Mouse (Mus musculus) embryonic facial prominence, embryonic 13.5 days (tissue): ENCODE results near the gene Mettl7a3. TPM values are rescaled to one million over a fixed set of nuclear protein-coding genes. Genes with fewer than 3 reads are reported as not detected.
"Not testable (repeated sequence)": the region's sequence is repeated elsewhere in the genome, so short reads cannot be mapped to it uniquely, and the experiment has no call there.

ENCODE experiments used
- ATAC-seq: fragments of 200-750 bp; cut with Nextera tagmentation; 2 replicates; pipeline ENCODE4 v1.8.0; 2017; ENCODE audit warnings: low read depth; ENCODE audit not compliant: insufficient number of reproducible peaks, insufficient read depth, low FRiP score, low TSS enrichment
- H3K27ac ChIP-seq: fragments of 300-500 bp; sonication (generic); 2 replicates; pipeline ENCODE4 v1.5.1; 2015; ENCODE audit warnings: moderate library complexity, mild to moderate bottlenecking, inconsistent platforms
- H3K27me3 ChIP-seq: fragments of 300-500 bp; sonication (generic); 2 replicates; pipeline ENCODE4 v1.6.1; 2015; ENCODE audit warnings: mild to moderate bottlenecking, inconsistent platforms
- H3K36me3 ChIP-seq: fragments of 300-500 bp; sonication (generic); 2 replicates; pipeline ENCODE4 v1.6.1; 2015; ENCODE audit warnings: mild to moderate bottlenecking, inconsistent platforms
- H3K4me1 ChIP-seq: fragments of 300-500 bp; sonication (generic); 2 replicates; pipeline ENCODE4 v1.6.1; 2015; ENCODE audit warnings: inconsistent platforms
- H3K4me2 ChIP-seq: fragments of 300-500 bp; sonication (generic); 2 replicates; pipeline ENCODE4 v1.6.1; 2015; ENCODE audit warnings: moderate library complexity, mild to moderate bottlenecking, inconsistent platforms
- H3K4me3 ChIP-seq: fragments of 300-500 bp; sonication (generic); 2 replicates; pipeline ENCODE4 v1.5.1; 2015; ENCODE audit warnings: mild to moderate bottlenecking, inconsistent platforms
- H3K9ac ChIP-seq: fragments of 300-500 bp; sonication (generic); 2 replicates; pipeline ENCODE4 v1.6.1; 2015; ENCODE audit warnings: mild to moderate bottlenecking, inconsistent platforms
- H3K9me3 ChIP-seq: fragments of 300-500 bp; sonication (generic); 2 replicates; pipeline ENCODE4 v1.6.1; 2016; ENCODE audit warnings: inconsistent platforms
- WGBS: fragments of 180-500 bp; shearing (Covaris S2); methylation state at CpG from one replicate; pipeline ENCODE4 v1.1.7; 2015; ENCODE audit warnings: mixed read lengths; 5-methylcytosine and 5-hydroxymethylcytosine counted together
- polyA plus RNA-seq: library from polyadenylated mRNA; unstranded; fragments of >200 nt; fragmentation: Nextera tagmentation; extraction: Ambion mirVana; gene quantifications from 2 replicates; pipeline ENCODE4 v1.2.1, GENCODE M21; 2015

The Mettl7a3 gene
- 0.15 and 0.28 TPM in 2 replicates for polyA plus RNA-seq

- ATAC-seq = no peak
- Histone ChIP-seq H3K9ac (no peak within 1 kb of the TSS), H3K27ac (no peak within 1 kb of the TSS), H3K4me2 (no peak within 1 kb of the TSS), H3K36me3 (no peaks in the 10 kb centered on the region), H3K27me3 (no peaks in the 10 kb centered on the region), H3K9me3 (no peaks in the 10 kb centered on the region), H3K4me3 (no peak within 1 kb of the TSS), H3K4me1 (no peaks in the 10 kb centered on the region)
- 60% methylated on average over 10 of the region's 10 CpGs for WGBS
These were observed at the start of gene Mettl7a3 for GRCm38 (mm10) chr15:100334629-100335028. Mettl7a3 (plus strand) TSS chr15:100334929.

GRCm38 (mm10) chr15:100288980-100289379, 45.7 kb upstream of the Mettl7a3 start:
- Histone ChIP-seq H3K36me3 (no peaks in the 10 kb centered on the region), H3K4me2 (no peak overlapping the region), H3K27me3 (no peaks in the 10 kb centered on the region), H3K27ac (no peak overlapping the region), H3K9me3 (no peaks in the 10 kb centered on the region), H3K4me3 (no peak overlapping the region), H3K9ac (no peak overlapping the region), H3K4me1 (no peaks in the 10 kb centered on the region)
- 90% methylated on average over 6 of the region's 6 CpGs for WGBS
- no peak for ATAC-seq

- no peak overlapping the region for H3K27ac ChIP-seq
- ATAC-seq = no peak
- WGBS = 73% methylated on average over 5 of the region's 5 CpGs
- H3K36me3 ChIP-seq = no peaks in the 10 kb centered on the region
- H3K4me1 ChIP-seq = no peaks in the 10 kb centered on the region
- no peaks in the 10 kb centered on the region for H3K27me3 ChIP-seq
- no peak overlapping the region for H3K4me3 ChIP-seq
- no peak overlapping the region for H3K9ac ChIP-seq
- H3K9me3 ChIP-seq = no peaks in the 10 kb centered on the region
- H3K4me2 ChIP-seq = no peak overlapping the region
These were observed 43.9 kb upstream of the Mettl7a3 start for GRCm38 (mm10) chr15:100290858-100291257.

- Histone ChIP-seq H3K36me3 (no peaks in the 10 kb centered on the region), H3K4me1 (no peaks in the 10 kb centered on the region), H3K27ac (no peak overlapping the region), H3K4me3 (no peak overlapping the region), H3K27me3 (no peaks in the 10 kb centered on the region), H3K4me2 (no peak overlapping the region), H3K9me3 (no peaks in the 10 kb centered on the region), H3K9ac (no peak overlapping the region)
- WGBS = 72% methylated on average over 7 of the region's 7 CpGs
- ATAC-seq = no peak
These were observed 42.4 kb upstream of the Mettl7a3 start for GRCm38 (mm10) chr15:100292326-100292725.

GRCm38 (mm10) chr15:100297856-100298255, 36.9 kb upstream of the Mettl7a3 start:
- WGBS = 92% methylated on average over 5 of the region's 5 CpGs
- no peaks in the 10 kb centered on the region for H3K27me3 ChIP-seq
- H3K4me2 ChIP-seq = no peak overlapping the region
- no peak overlapping the region for H3K27ac ChIP-seq
- no peaks in the 10 kb centered on the region for H3K36me3 ChIP-seq
- no peaks in the 10 kb centered on the region for H3K9me3 ChIP-seq
- no peaks in the 10 kb centered on the region for H3K4me1 ChIP-seq
- no peak overlapping the region for H3K9ac ChIP-seq
- no peak overlapping the region for H3K4me3 ChIP-seq
- ATAC-seq = no peak

- H3K27ac ChIP-seq = no peak overlapping the region
- H3K27me3 ChIP-seq = no peaks in the 10 kb centered on the region
- H3K9me3 ChIP-seq = no peaks in the 10 kb centered on the region
- H3K4me2 ChIP-seq = no peak overlapping the region
- H3K9ac ChIP-seq = no peak overlapping the region
- no peak for ATAC-seq
- H3K36me3 ChIP-seq = no peaks in the 10 kb centered on the region
- H3K4me3 ChIP-seq = no peak overlapping the region
- WGBS = 79% methylated on average over 6 of the region's 6 CpGs
- H3K4me1 ChIP-seq = peaks cover 5% of the 10 kb centered on the region; the same call in 1 of the 2 replicates
These were observed 34.2 kb upstream of the Mettl7a3 start for GRCm38 (mm10) chr15:100300499-100300898.

GRCm38 (mm10) chr15:100301556-100301955, 33.2 kb upstream of the Mettl7a3 start:
- Histone ChIP-seq H3K9me3 (no peaks in the 10 kb centered on the region), H3K9ac (no peak overlapping the region), H3K4me2 (no peak overlapping the region), H3K27ac (no peak overlapping the region), H3K27me3 (no peaks in the 10 kb centered on the region), H3K36me3 (no peaks in the 10 kb centered on the region), H3K4me3 (no peak overlapping the region), H3K4me1 (peaks cover 8% of the 10 kb centered on the region; the same call in 1 of the 2 replicates)
- WGBS = 80% methylated on average over 15 of the region's 15 CpGs
- ATAC-seq = no peak

GRCm38 (mm10) chr15:100303428-100304018, 31.2 kb upstream of the Mettl7a3 start:
- no peaks in the 10 kb centered on the region for H3K9me3 ChIP-seq
- ATAC-seq = no peak
- peak overlapping the region; percentile 75 for H3K9ac ChIP-seq
- H3K36me3 ChIP-seq = no peaks in the 10 kb centered on the region
- WGBS = 49% methylated on average over 8 of the region's 8 CpGs
- peak overlapping the region; percentile 82 for H3K4me2 ChIP-seq
- H3K27me3 ChIP-seq = no peaks in the 10 kb centered on the region
- peaks cover 8% of the 10 kb centered on the region; the same call in 1 of the 2 replicates for H3K4me1 ChIP-seq
- peak overlapping the region; percentile 78 for H3K27ac ChIP-seq
- peak overlapping the region; percentile 56 for H3K4me3 ChIP-seq

GRCm38 (mm10) chr15:100304019-100304991, 30.4 kb upstream of the Mettl7a3 start, which contains the start of gene Mettl7a1:
Mettl7a1 (plus strand) TSS chr15:100304140.
- Histone ChIP-seq H3K9ac (peak within 1 kb of the TSS; percentile 75), H3K4me1 (peaks cover 8% of the 10 kb centered on the region; the same call in 1 of the 2 replicates), H3K27me3 (no peaks in the 10 kb centered on the region), H3K4me3 (peak within 1 kb of the TSS; percentile 56), H3K36me3 (no peaks in the 10 kb centered on the region), H3K4me2 (peak within 1 kb of the TSS; percentile 82), H3K9me3 (no peaks in the 10 kb centered on the region), H3K27ac (peak within 1 kb of the TSS; percentile 78)
- WGBS = 4% methylated on average over 22 of the region's 30 CpGs
- ATAC-seq = peak; percentile 60; the same call in 1 of the 2 replicates

GRCm38 (mm10) chr15:100306201-100306600, 28.5 kb upstream of the Mettl7a3 start:
- no peaks in the 10 kb centered on the region for H3K27me3 ChIP-seq
- H3K9me3 ChIP-seq = no peaks in the 10 kb centered on the region
- no peaks in the 10 kb centered on the region for H3K36me3 ChIP-seq
- no peak for ATAC-seq
- 68% methylated on average over 2 of the region's 2 CpGs for WGBS
- H3K4me2 ChIP-seq = no peak overlapping the region
- no peak overlapping the region for H3K9ac ChIP-seq
- H3K4me3 ChIP-seq = no peak overlapping the region
- H3K4me1 ChIP-seq = peaks cover 8% of the 10 kb centered on the region; the same call in 1 of the 2 replicates
- H3K27ac ChIP-seq = no peak overlapping the region

GRCm38 (mm10) chr15:100307438-100308096, 27.2 kb upstream of the Mettl7a3 start:
- not testable (repeated sequence) for H3K4me3 ChIP-seq, H3K9ac ChIP-seq, H3K27me3 ChIP-seq, H3K4me1 ChIP-seq, H3K36me3 ChIP-seq, H3K27ac ChIP-seq, H3K4me2 ChIP-seq, ATAC-seq, H3K9me3 ChIP-seq
- 47% methylated on average over 11 of the region's 11 CpGs for WGBS
